Mouse (Mus musculus) hindbrain, embryonic 14.5 days (tissue): ENCODE measurements around the gene Nat8f5. TPM values are rescaled to one million over a fixed set of nuclear protein-coding genes. Genes with fewer than 3 reads are reported as not detected.
"Not testable (repeated sequence)": the region's sequence is repeated elsewhere in the genome, so short reads cannot be mapped to it uniquely, and the experiment has no call there.

Experiments
- ATAC-seq: fragments of 200-750 bp; cut with Nextera tagmentation; 2 replicates; pipeline ENCODE4 v1.8.0; 2017; ENCODE audit warnings: moderate number of reproducible peaks, mild to moderate bottlenecking, moderate TSS enrichment, moderate library complexity; ENCODE audit not compliant: low FRiP score
- DNase-seq: peaks from one replicate; pipeline ENCODE4 v3.0.0-alpha.2; 2015; ENCODE audit warnings: low spot score
- H3K27ac ChIP-seq: fragments of 300-500 bp; sonication (generic); 2 replicates; pipeline ENCODE4 v1.5.1; 2014; ENCODE audit warnings: mild to moderate bottlenecking, moderate library complexity
- H3K27me3 ChIP-seq: fragments of 300-500 bp; sonication (generic); 2 replicates; pipeline ENCODE4 v1.6.1; 2014; ENCODE audit warnings: mild to moderate bottlenecking, low read length, mixed read lengths; ENCODE audit not compliant: control insufficient read depth, insufficient read depth
- H3K36me3 ChIP-seq: fragments of 300-500 bp; sonication (generic); replicated peaks from 2 replicates; pipeline ENCODE4 v1.6.1; 2014; ENCODE audit not compliant: control insufficient read depth, insufficient read depth
- H3K4me1 ChIP-seq: fragments of 300-500 bp; sonication (generic); replicated peaks from 2 replicates; pipeline ENCODE4 v1.6.1; 2014; ENCODE audit warnings: antibody characterized with exemption, low read length, mixed read lengths; ENCODE audit not compliant: control insufficient read depth, insufficient read depth
- H3K4me2 ChIP-seq: fragments of 300-500 bp; sonication (generic); replicated peaks from 2 replicates; pipeline ENCODE4 v1.6.1; 2014; ENCODE audit warnings: mild to moderate bottlenecking, moderate library complexity
- H3K4me3 ChIP-seq: fragments of 300-500 bp; sonication (generic); replicated peaks from 2 replicates; pipeline ENCODE4 v1.5.1; 2014; ENCODE audit warnings: mild to moderate bottlenecking, low read length
- H3K9ac ChIP-seq: fragments of 300-500 bp; sonication (generic); 2 replicates; pipeline ENCODE4 v1.6.1; 2014
- H3K9me3 ChIP-seq: fragments of 300-500 bp; sonication (generic); 2 replicates; pipeline ENCODE4 v1.6.1; 2016; ENCODE audit warnings: low read length; ENCODE audit not compliant: control insufficient read depth
- WGBS: fragments of 180-500 bp; shearing (Covaris S2); extraction: QIAGEN DNeasy Blood & Tissue Kit; methylation state at CpG from one replicate; pipeline ENCODE4 v1.1.7; 2014; 5-methylcytosine and 5-hydroxymethylcytosine counted together
- polyA plus RNA-seq: library from polyadenylated mRNA; unstranded; fragments of >200 nt; fragmentation: Nextera tagmentation; extraction: Ambion mirVana; gene quantifications from 2 replicates; pipeline ENCODE4 v1.2.1, GENCODE M21; 2014

Nat8f5 gene
- polyA plus RNA-seq, 1 experiment from 2014 or later: not detected

DNA sequence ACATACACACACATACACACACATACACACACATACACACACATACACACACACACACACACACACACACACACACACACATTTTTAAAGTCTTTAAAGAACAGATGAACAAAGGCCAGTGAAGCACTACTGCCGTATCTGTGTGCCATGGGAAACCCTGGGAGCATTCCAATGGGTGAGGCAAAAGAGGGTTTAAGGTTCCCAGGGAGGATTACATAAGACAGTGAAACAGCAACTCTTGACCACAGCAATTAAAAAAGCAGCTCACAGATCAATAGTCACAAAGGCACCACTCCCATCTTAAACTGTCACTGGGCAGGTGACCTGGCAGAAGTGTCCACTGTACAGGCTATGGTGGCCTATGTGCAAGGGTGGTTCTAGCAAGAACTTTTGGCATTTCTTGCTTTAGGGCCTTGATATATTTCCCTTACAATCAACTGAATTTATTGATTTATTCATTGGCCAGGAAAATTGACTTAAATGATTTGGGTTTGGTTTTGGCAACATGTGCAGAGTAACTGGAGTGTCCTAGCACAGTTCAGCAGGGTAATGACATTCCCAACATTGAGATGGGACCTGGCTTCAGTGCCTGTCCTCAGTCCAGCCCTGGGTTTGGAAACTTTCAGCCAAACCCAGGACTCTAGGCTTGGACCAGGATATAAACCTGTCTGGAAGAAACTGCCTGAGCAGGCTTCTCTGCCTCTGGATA, 2.8 kb upstream of the Nat8f5 start:
- Histone ChIP-seq H3K9me3 (no peaks in the 10 kb centered on the region), H3K4me3 (no peak overlapping the region), H3K4me2 (no peak overlapping the region), H3K27me3 (no peaks in the 10 kb centered on the region), H3K9ac (no peak overlapping the region), H3K36me3 (no peaks in the 10 kb centered on the region), H3K27ac (no peak overlapping the region), H3K4me1 (no peaks in the 10 kb centered on the region)
- no peak for DNase-seq
- no peak for ATAC-seq
- WGBS: 94% methylated on average over 1 of the region's 1 CpGs

DNA sequence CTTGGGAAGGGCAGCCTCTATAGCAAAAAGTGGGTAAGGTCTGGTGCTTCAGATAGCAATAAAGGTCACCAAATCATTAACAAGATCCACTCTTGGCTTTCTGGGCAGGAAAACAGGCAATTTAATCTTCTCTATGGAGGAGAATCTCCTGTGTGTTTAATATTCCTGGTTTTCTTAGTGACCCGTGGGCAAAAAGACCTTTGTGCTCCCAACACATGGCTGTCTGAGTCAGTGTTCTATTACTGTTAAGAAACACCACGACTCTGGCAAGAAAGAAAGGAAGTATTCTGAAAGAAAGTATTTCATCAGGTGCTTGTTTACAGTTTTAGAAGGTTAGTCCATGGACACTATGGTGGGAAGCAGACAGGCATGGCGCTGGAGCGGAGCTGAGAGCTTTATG, 1.5 kb upstream of the Nat8f5 start:
- Histone ChIP-seq H3K9ac (no peak overlapping the region), H3K27ac (no peak overlapping the region), H3K9me3 (no peaks in the 10 kb centered on the region), H3K36me3 (no peaks in the 10 kb centered on the region), H3K27me3 (no peaks in the 10 kb centered on the region), H3K4me1 (no peaks in the 10 kb centered on the region), H3K4me3 (no peak overlapping the region), H3K4me2 (no peak overlapping the region)
- 86% methylated on average over 4 of the region's 4 CpGs for WGBS
- DNase-seq (no peak), ATAC-seq (no peak)

DNA sequence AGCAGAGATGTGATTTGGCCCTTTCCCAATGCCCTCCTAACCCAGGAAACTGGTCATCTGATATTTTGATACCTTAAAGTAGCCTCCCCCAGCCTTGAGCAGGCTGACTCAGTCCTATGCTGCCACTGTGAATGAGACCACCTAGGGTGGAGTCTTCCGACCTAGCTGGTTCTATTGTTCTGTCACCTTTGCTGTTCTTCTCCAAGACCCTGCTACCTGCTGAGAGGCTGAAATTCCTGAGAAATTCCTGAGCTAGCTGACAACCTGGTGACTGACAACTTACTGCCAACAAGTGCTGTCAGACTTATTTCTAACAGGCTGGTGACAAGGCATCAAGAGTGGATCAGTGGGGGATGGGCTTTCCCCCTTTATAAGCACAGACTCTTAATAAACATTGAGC, 2.4 kb downstream of the Nat8f5 start:
- no peaks in the 10 kb centered on the region for H3K4me1 ChIP-seq
- H3K9me3 ChIP-seq: no peaks in the 10 kb centered on the region
- no peak for DNase-seq
- ATAC-seq: no peak
- H3K27ac ChIP-seq: no peak overlapping the region
- WGBS: 25% methylated on average over 1 of the region's 1 CpGs
- no peak overlapping the region for H3K9ac ChIP-seq
- no peaks in the 10 kb centered on the region for H3K27me3 ChIP-seq
- no peak overlapping the region for H3K4me2 ChIP-seq
- H3K36me3 ChIP-seq: no peaks in the 10 kb centered on the region
- no peak overlapping the region for H3K4me3 ChIP-seq

DNA sequence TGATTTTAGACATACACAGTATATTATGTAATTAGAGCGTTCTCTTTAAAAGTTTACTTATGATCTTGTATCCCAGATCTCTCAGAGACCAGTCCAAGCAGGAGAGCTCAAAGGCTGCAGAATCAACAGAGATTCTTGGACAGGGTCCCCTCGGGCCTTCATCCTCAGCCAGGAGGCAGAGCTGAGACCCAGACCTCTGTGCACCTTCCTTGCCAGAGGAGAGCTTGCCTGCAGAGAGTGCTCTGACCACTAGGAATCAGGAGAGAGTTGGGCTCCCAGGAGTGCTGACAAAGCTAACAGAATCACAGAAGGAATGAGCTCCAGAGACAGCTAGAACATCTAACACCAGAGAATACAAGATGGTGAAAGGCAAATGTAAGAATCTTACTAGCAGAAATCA, 7.4 kb downstream of the Nat8f5 start:
- WGBS: 95% methylated on average over 2 of the region's 2 CpGs
- DNase-seq: no peak
- no peak overlapping the region for H3K4me3 ChIP-seq
- H3K27ac ChIP-seq: no peak overlapping the region
- H3K9ac ChIP-seq: no peak overlapping the region
- no peaks in the 10 kb centered on the region for H3K4me1 ChIP-seq
- no peaks in the 10 kb centered on the region for H3K36me3 ChIP-seq
- no peak overlapping the region for H3K4me2 ChIP-seq
- no peaks in the 10 kb centered on the region for H3K27me3 ChIP-seq
- H3K9me3 ChIP-seq: no peaks in the 10 kb centered on the region
- ATAC-seq: no peak

DNA sequence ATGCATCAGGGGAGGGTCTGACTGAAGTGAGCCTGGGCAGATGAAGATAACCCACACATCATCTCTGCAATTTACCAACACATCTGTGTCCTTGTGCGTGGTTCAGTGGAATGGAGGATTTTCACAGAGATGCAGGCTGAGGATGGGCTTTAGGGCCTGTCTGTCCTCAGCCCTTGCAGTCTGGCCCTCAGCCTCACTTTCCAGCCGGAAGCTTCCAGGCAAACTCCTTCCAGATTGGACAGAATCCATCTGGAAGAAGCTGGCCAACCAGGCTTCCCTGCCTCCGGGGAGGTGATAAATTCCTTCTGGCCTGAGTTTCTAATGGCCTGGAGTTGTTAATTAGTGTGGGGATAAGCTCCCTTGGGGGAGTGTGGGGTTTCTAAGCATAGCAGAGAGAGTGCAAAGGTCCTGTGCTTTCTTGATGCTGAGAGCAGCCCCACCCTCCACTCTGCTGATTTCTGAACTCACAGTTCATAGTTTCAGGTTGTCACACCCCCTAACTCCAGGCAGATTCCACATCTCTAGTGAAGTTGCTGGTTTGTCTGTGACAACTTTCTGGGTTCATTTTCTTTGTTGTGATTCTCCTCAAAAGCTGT, 9.7 kb downstream of the Nat8f5 start:
- H3K27ac ChIP-seq, H3K4me1 ChIP-seq, H3K27me3 ChIP-seq, H3K4me2 ChIP-seq, H3K9me3 ChIP-seq, H3K36me3 ChIP-seq, ATAC-seq, H3K9ac ChIP-seq, DNase-seq, H3K4me3 ChIP-seq: not testable (repeated sequence)
- 66% methylated on average over 3 of the region's 3 CpGs for WGBS

DNA sequence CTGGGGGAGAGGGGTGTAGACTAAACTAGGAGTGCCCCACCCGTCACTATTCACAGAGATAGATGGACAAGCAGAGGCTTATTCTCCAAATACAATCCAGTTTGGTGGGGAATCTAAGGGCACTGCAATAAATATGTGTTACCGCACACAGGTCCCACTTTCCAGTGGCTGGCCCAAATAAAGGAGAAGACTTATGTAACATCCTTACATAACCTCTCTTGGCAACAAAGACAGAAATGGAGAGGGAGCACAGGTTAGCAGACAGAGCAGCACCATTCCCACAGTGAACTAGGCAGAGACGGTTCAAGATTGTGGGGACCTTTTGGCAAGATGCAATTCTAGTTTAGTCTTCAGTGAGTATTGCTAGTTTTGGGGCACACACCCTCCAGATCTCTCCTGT, 10.3 kb downstream of the Nat8f5 start:
- not testable (repeated sequence) for DNase-seq, H3K27me3 ChIP-seq, H3K9me3 ChIP-seq, H3K9ac ChIP-seq, H3K4me1 ChIP-seq, H3K4me3 ChIP-seq, H3K27ac ChIP-seq, H3K36me3 ChIP-seq, H3K4me2 ChIP-seq, ATAC-seq
- WGBS: 83% methylated on average over 2 of the region's 3 CpGs

DNA sequence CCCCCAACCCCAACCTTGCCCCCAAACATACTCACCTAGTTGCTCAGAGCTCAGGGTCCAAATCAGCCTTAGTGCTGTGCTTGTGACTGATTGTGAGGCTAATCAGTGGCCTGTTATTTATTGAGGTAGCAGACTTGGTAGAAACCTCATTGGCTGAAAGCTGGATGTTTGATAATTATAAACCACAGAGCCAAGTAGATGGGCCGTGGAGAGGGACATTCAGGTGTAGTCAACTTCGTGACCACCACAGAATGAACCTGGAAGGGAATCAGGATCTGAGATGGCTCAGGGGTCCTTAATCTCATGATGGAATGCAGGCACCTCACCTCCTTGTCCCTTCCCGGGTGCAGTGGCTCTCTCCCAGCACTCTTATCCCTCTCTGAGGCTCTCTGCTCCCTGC, 11.0 kb downstream of the Nat8f5 start:
- H3K27me3 ChIP-seq, H3K9ac ChIP-seq, H3K4me3 ChIP-seq, H3K4me2 ChIP-seq, DNase-seq, ATAC-seq, H3K36me3 ChIP-seq, H3K9me3 ChIP-seq, H3K27ac ChIP-seq, H3K4me1 ChIP-seq: not testable (repeated sequence)
- WGBS: 88% methylated on average over 2 of the region's 3 CpGs

DNA sequence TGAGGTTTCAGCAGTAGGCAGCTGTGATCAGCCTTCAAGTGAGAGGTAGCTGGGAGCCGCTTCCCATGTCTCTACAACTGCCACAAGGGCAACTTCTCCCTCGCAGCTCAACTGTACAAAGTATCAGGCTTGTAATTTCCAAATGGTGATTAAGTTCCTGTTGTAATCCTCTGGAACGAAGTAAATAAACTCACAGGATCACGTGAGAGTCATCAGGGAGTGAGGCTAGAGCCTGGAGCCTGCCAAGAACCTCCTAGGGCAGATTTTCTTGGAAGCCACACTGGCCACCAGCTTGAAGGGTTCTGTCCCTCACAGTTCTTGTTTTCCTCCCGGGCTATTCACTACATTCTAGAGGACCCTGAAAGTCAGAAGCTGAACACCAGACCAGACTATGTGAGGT, 17.6 kb downstream of the Nat8f5 start:
- H3K27me3 ChIP-seq, H3K4me1 ChIP-seq, H3K4me3 ChIP-seq, H3K9ac ChIP-seq, H3K27ac ChIP-seq, H3K4me2 ChIP-seq, H3K9me3 ChIP-seq, DNase-seq, ATAC-seq, H3K36me3 ChIP-seq: not testable (repeated sequence)
- 80% methylated on average over 5 of the region's 5 CpGs for WGBS
